Mouse (Mus musculus) macrophage (primary cell): ENCODE measurements around the gene D10Wsu102e. TPM values are rescaled to one million over a fixed set of nuclear protein-coding genes. Genes with fewer than 3 reads are reported as not detected.
"Not testable (repeated sequence)": the region's sequence is repeated elsewhere in the genome, so short reads cannot be mapped to it uniquely, and the experiment has no call there.

ENCODE experiments used
- H3K27ac ChIP-seq: fragments of 350-480 bp; formaldehyde crosslinking; 2 replicates; pipeline ENCODE4 v1.9.0; 2021
- H3K36me3 ChIP-seq: fragments of 350-480 bp; formaldehyde crosslinking; 2 replicates; pipeline ENCODE4 v1.9.0; 2021; ENCODE audit errors: inconsistent target
- H3K4me3 ChIP-seq: fragments of 350-480 bp; formaldehyde crosslinking; 2 replicates; pipeline ENCODE4 v1.9.0; 2021; ENCODE audit errors: inconsistent target
- H3K79me2 ChIP-seq: fragments of 350-480 bp; formaldehyde crosslinking; 2 replicates; pipeline ENCODE4 v1.9.0; 2021; ENCODE audit errors: inconsistent target
- WGBS: methylation state at CpG from one replicate; pipeline ENCODE4 v1.1.7; 2026; ENCODE audit warnings: inconsistent platforms; ENCODE audit not compliant: missing documents; 5-methylcytosine and 5-hydroxymethylcytosine counted together
- polyA plus RNA-seq: library from polyadenylated mRNA; stranded (reverse); fragments of 250-400 nt; gene quantifications from 3 replicates; pipeline ENCODE4 v1.2.4, GENCODE M21; 2018; ENCODE audit warnings: inconsistent platforms

The D10Wsu102e gene
- polyA plus RNA-seq, 1 experiment from 2014 or later: 0.49 TPM

- Histone ChIP-seq H3K36me3 (no peaks in the 10 kb centered on the region), H3K4me3 (no peak overlapping the region), H3K79me2 (no peaks in the 10 kb centered on the region), H3K27ac (no peak overlapping the region)
- WGBS: 89% methylated on average over 7 of the region's 7 CpGs
Observed at GRCm38 (mm10) chr10:83385330-83385910, 25.4 kb downstream of the D10Wsu102e start.

GRCm38 (mm10) chr10:83397336-83397735 lies 37.3 kb downstream of the D10Wsu102e start:
- no peak overlapping the region for H3K27ac ChIP-seq
- H3K4me3 ChIP-seq: no peak overlapping the region
- 55% methylated on average over 2 of the region's 2 CpGs for WGBS
- no peaks in the 10 kb centered on the region for H3K79me2 ChIP-seq
- no peaks in the 10 kb centered on the region for H3K36me3 ChIP-seq

- H3K4me3 ChIP-seq, H3K36me3 ChIP-seq, H3K79me2 ChIP-seq, H3K27ac ChIP-seq: not testable (repeated sequence)
- WGBS: 75% methylated on average over 6 of the region's 7 CpGs
Observed at GRCm38 (mm10) chr10:83400896-83401295, 40.9 kb downstream of the D10Wsu102e start.

- H3K36me3 ChIP-seq: no peaks in the 10 kb centered on the region
- 96% methylated on average over 11 of the region's 11 CpGs for WGBS
- H3K79me2 ChIP-seq: no peaks in the 10 kb centered on the region
- no peak overlapping the region for H3K27ac ChIP-seq
- no peak overlapping the region for H3K4me3 ChIP-seq
Observed at GRCm38 (mm10) chr10:83405031-83405430, 45.0 kb downstream of the D10Wsu102e start.

- Histone ChIP-seq H3K36me3 (no peaks in the 10 kb centered on the region), H3K27ac (no peak overlapping the region), H3K79me2 (no peaks in the 10 kb centered on the region), H3K4me3 (no peak overlapping the region)
- 95% methylated on average over 11 of the region's 11 CpGs for WGBS
Observed at GRCm38 (mm10) chr10:83405711-83406110, 45.7 kb downstream of the D10Wsu102e start.

- Histone ChIP-seq H3K36me3 (no peaks in the 10 kb centered on the region), H3K4me3 (no peak overlapping the region), H3K79me2 (no peaks in the 10 kb centered on the region), H3K27ac (no peak overlapping the region)
- 97% methylated on average over 10 of the region's 10 CpGs for WGBS
Observed at GRCm38 (mm10) chr10:83407141-83407540, 47.1 kb downstream of the D10Wsu102e start.

- H3K27ac ChIP-seq, H3K79me2 ChIP-seq, H3K4me3 ChIP-seq, H3K36me3 ChIP-seq: not testable (repeated sequence)
- WGBS: 67% methylated on average over 1 of the region's 16 CpGs
Observed at GRCm38 (mm10) chr10:83418466-83418865, 58.4 kb downstream of the D10Wsu102e start.

- Histone ChIP-seq H3K36me3 (no peaks in the 10 kb centered on the region), H3K27ac (no peak overlapping the region), H3K4me3 (no peak overlapping the region), H3K79me2 (no peaks in the 10 kb centered on the region)
- WGBS: 58% methylated on average over 6 of the region's 7 CpGs
Observed at GRCm38 (mm10) chr10:83448582-83448981, 88.6 kb downstream of the D10Wsu102e start.

GRCm38 (mm10) chr10:83457531-83457930 lies 97.5 kb downstream of the D10Wsu102e start:
- no peak overlapping the region for H3K4me3 ChIP-seq
- no peaks in the 10 kb centered on the region for H3K79me2 ChIP-seq
- H3K36me3 ChIP-seq: no peaks in the 10 kb centered on the region
- WGBS: 84% methylated on average over 3 of the region's 3 CpGs
- no peak overlapping the region for H3K27ac ChIP-seq

- no peak overlapping the region for H3K4me3 ChIP-seq
- 93% methylated on average over 13 of the region's 13 CpGs for WGBS
Observed at GRCm38 (mm10) chr10:83475226-83475625, 115.2 kb downstream of the D10Wsu102e start.

GRCm38 (mm10) chr10:83477286-83477685 lies 117.3 kb downstream of the D10Wsu102e start:
- 80% methylated on average over 5 of the region's 5 CpGs for WGBS

More at GRCm38 (mm10) chr10:83475226-83475625, 115.2 kb downstream of the D10Wsu102e start:
- Histone ChIP-seq H3K27ac (no peak overlapping the region), H3K36me3 (no peaks in the 10 kb centered on the region), H3K79me2 (no peaks in the 10 kb centered on the region)

GRCm38 (mm10) chr10:83490506-83490905 lies 130.5 kb downstream of the D10Wsu102e start:
- Histone ChIP-seq H3K36me3 (no peaks in the 10 kb centered on the region), H3K4me3 (no peak overlapping the region), H3K27ac (no peak overlapping the region), H3K79me2 (no peaks in the 10 kb centered on the region)
- 87% methylated on average over 6 of the region's 6 CpGs for WGBS

More at GRCm38 (mm10) chr10:83477286-83477685, 117.3 kb downstream of the D10Wsu102e start:
- H3K79me2 ChIP-seq: no peaks in the 10 kb centered on the region
- H3K36me3 ChIP-seq: no peaks in the 10 kb centered on the region
- H3K27ac ChIP-seq: no peak overlapping the region
- no peak overlapping the region for H3K4me3 ChIP-seq

GRCm38 (mm10) chr10:83497321-83497720 lies 137.3 kb downstream of the D10Wsu102e start:
- Histone ChIP-seq H3K79me2 (no peaks in the 10 kb centered on the region), H3K27ac (no peak overlapping the region), H3K36me3 (no peaks in the 10 kb centered on the region), H3K4me3 (no peak overlapping the region)
- 93% methylated on average over 13 of the region's 13 CpGs for WGBS

- Histone ChIP-seq H3K36me3 (no peaks in the 10 kb centered on the region), H3K4me3 (no peak overlapping the region), H3K79me2 (no peaks in the 10 kb centered on the region), H3K27ac (no peak overlapping the region)
- WGBS: 32% methylated on average over 8 of the region's 8 CpGs
Observed at GRCm38 (mm10) chr10:83508962-83509660, 149.1 kb downstream of the D10Wsu102e start.

GRCm38 (mm10) chr10:83511304-83511703 lies 151.3 kb downstream of the D10Wsu102e start:
- no peak overlapping the region for H3K27ac ChIP-seq
- H3K36me3 ChIP-seq: no peaks in the 10 kb centered on the region
- H3K4me3 ChIP-seq: no peak overlapping the region
- H3K79me2 ChIP-seq: no peaks in the 10 kb centered on the region
- 51% methylated on average over 4 of the region's 5 CpGs for whole genome bisulfite sequencing
